Mouse (Mus musculus): ENCODE measurements around the gene Hlf. TPM values are rescaled to one million over a fixed set of nuclear protein-coding genes. Genes with fewer than 3 reads are reported as not detected.

Hlf gene
- polyA plus RNA-seq, 1 experiment from 2014 or later = 0.81 TPM

- Histone ChIP-seq H3K9me3 (ENCODE audit: control insufficient read depth) (no peaks in the 10 kb centered on the region), H3K27me3 (replicated peaks; ENCODE audit: control insufficient read depth, insufficient read depth, low read length) (no peaks in the 10 kb centered on the region), H3K4me2 (replicated peaks; ENCODE audit: low read depth) (no peak overlapping the region), H3K36me3 (ENCODE audit: control insufficient read depth, insufficient read depth) (no peaks in the 10 kb centered on the region), H3K9ac (ENCODE audit: low read depth, low read length) (no peak overlapping the region), H3K4me3 (ENCODE audit: low read depth, low read length) (no peak overlapping the region), H3K27ac (ENCODE audit: low read depth, low read length) (no peak overlapping the region), H3K4me1 (replicated peaks; ENCODE audit: control insufficient read depth, insufficient read depth, low read length) (no peaks in the 10 kb centered on the region)
- no peak for ATAC-seq
- WGBS = 70% methylated on average over 4 of the region's 4 CpGs
- TF ChIP-seq CTCF (IDR thresholded peaks at IDR 0.05; ENCODE audit: low read depth) = no peak
These were observed 99.5 kb downstream of the Hlf start for GRCm38 (mm10) chr11:90291156-90291555.

- Histone ChIP-seq H3K36me3 (ENCODE audit: control insufficient read depth, insufficient read depth) (no peaks in the 10 kb centered on the region), H3K27me3 (replicated peaks; ENCODE audit: control insufficient read depth, insufficient read depth, low read length) (no peaks in the 10 kb centered on the region), H3K9me3 (ENCODE audit: control insufficient read depth) (no peaks in the 10 kb centered on the region), H3K4me1 (replicated peaks; ENCODE audit: control insufficient read depth, insufficient read depth, low read length) (no peaks in the 10 kb centered on the region), H3K4me2 (replicated peaks; ENCODE audit: low read depth) (no peak overlapping the region), H3K4me3 (ENCODE audit: low read depth, low read length) (no peak overlapping the region), H3K9ac (ENCODE audit: low read depth, low read length) (no peak overlapping the region), H3K27ac (ENCODE audit: low read depth, low read length) (no peak overlapping the region)
- WGBS = 89% methylated on average over 6 of the region's 6 CpGs
- no peak for TF ChIP-seq CTCF (IDR thresholded peaks at IDR 0.05; ENCODE audit: low read depth)
- no peak for ATAC-seq
These were observed 104.0 kb downstream of the Hlf start for GRCm38 (mm10) chr11:90286550-90287154.

Other genes with a start within 250 kb of the Hlf start
- gene Gm45716, start 203.2 kb downstream of the Hlf start, polyA plus RNA-seq (2015; fragmentation: Nextera tagmentation; extraction: Ambion mirVana) = 23.9 and 25.4 TPM in 2 replicates
- gene Mmd, start 141.4 kb downstream of the Hlf start, polyA plus RNA-seq (2015; fragmentation: Nextera tagmentation; extraction: Ambion mirVana) = 36.5 and 38.5 TPM in 2 replicates
- gene Stxbp4, start 247.2 kb upstream of the Hlf start, polyA plus RNA-seq (2015; fragmentation: Nextera tagmentation; extraction: Ambion mirVana) = 2.0 and 2.1 TPM in 2 replicates
- 26.8 and 28.2 TPM in 2 replicates for gene Cox11, start 247.3 kb upstream of the Hlf start, polyA plus RNA-seq (2015; fragmentation: Nextera tagmentation; extraction: Ambion mirVana)

Data from intestine, postnatal 0 days (tissue).